Mouse (Mus musculus) C2C12 (cell line): ENCODE results near the gene Tprg. TPM values are rescaled to one million over a fixed set of nuclear protein-coding genes. Genes with fewer than 3 reads are reported as not detected.

Source experiments
- H3K27me3 ChIP-seq: one replicate; pipeline ENCODE4 v1.6.1; 2011; ENCODE audit not compliant: control insufficient read depth, insufficient read depth, insufficient read length
- H3K36me3 ChIP-seq: one replicate; pipeline ENCODE4 v1.6.1; 2011; ENCODE audit not compliant: control insufficient read depth, insufficient read depth
- H3K4me3 ChIP-seq: one replicate; pipeline ENCODE4 v1.5.1; 2011; ENCODE audit warnings: mild to moderate bottlenecking, control low read depth; ENCODE audit not compliant: poor library complexity, insufficient read depth, severe bottlenecking
- H3K79me2 ChIP-seq: one replicate; pipeline ENCODE4 v1.6.1; 2011; ENCODE audit not compliant: control insufficient read depth, insufficient read depth
- H3K79me3 ChIP-seq: one replicate; pipeline ENCODE4 v1.6.1; 2011; ENCODE audit warnings: low read depth, control low read depth
- H3ac ChIP-seq: one replicate; pipeline ENCODE3; 2011; ENCODE audit warnings: low read depth; ENCODE audit not compliant: control insufficient read depth, insufficient read length
- CEBPB ChIP-seq: IDR thresholded peaks from one replicate; pipeline ENCODE4 v1.6.1; 2011; ENCODE audit warnings: low read depth, mild to moderate bottlenecking, control low read depth, moderate library complexity
- CTCF ChIP-seq: IDR thresholded peaks from one replicate; pipeline ENCODE4 v1.5.1; 2011; ENCODE audit not compliant: control insufficient read depth, insufficient read depth, insufficient read length
- FOSL1 ChIP-seq: IDR thresholded peaks from one replicate; pipeline ENCODE4 v1.8.0; 2011; ENCODE audit warnings: mild to moderate bottlenecking, low read length; ENCODE audit not compliant: poor library complexity, insufficient read depth, severe bottlenecking
- MAX ChIP-seq: IDR thresholded peaks from one replicate; pipeline ENCODE4 v1.6.1; 2011; ENCODE audit warnings: mild to moderate bottlenecking, control low read depth
- MYOD1 ChIP-seq: IDR thresholded peaks from one replicate; pipeline ENCODE4 v1.6.1; 2011; ENCODE audit warnings: low read depth; ENCODE audit not compliant: control insufficient read depth, insufficient read length
- MYOG ChIP-seq: IDR thresholded peaks from one replicate; pipeline ENCODE4 v1.6.1; 2011; ENCODE audit not compliant: control insufficient read depth, insufficient read length; ENCODE audit errors: extremely low read depth
- USF1 ChIP-seq: IDR thresholded peaks from one replicate; pipeline ENCODE4 v1.6.1; 2011; ENCODE audit warnings: low read depth, mild to moderate bottlenecking, control low read depth, moderate library complexity
- polyA plus RNA-seq: library from polyadenylated mRNA; unstranded; fragments of >200 nt; fragmentation: generic; extraction: Trizol; gene quantifications from one replicate; pipeline ENCODE4 v1.2.1, GENCODE M21; 2012; ENCODE audit warnings: missing spikeins

Gene Tprg
- polyA plus RNA-seq, 1 experiment, result 0.04 TPM

GRCm38 (mm10) chr16:25376720-25377373 lies 90.2 kb downstream of the Tprg start:
- TF ChIP-seq CEBPB (no peak), CTCF (peak; percentile 50)
- no peak overlapping the region for H3K4me3 ChIP-seq
- no peaks in the 10 kb centered on the region for H3K27me3 ChIP-seq
- no peak overlapping the region for H3ac ChIP-seq
- H3K79me2 ChIP-seq, result no peaks in the 10 kb centered on the region
- no peaks in the 10 kb centered on the region for H3K36me3 ChIP-seq
- H3K79me3 ChIP-seq, result no peaks in the 10 kb centered on the region

DNA sequence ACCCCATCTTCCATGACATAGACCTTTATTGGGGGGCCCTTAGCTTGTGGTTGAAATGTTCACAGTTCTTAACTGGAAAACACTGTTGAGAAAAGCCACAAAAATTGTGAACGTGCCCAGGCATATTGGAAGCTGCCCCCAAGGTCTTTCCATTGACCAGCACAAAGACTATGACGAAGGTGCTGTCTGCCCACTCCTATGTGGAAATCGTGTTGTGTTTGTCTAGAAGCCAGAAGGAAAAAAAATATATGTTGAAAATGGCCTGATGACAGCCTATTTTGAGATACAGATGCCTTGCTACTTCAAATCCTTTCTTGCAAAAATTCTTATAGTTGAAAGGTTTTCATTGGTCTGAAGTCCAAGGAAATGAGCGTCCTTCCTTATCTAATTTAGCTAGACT lies 91.1 kb downstream of the Tprg start:
- Histone ChIP-seq H3ac (no peak overlapping the region), H3K79me3 (no peaks in the 10 kb centered on the region), H3K79me2 (no peaks in the 10 kb centered on the region), H3K4me3 (no peak overlapping the region), H3K27me3 (no peaks in the 10 kb centered on the region), H3K36me3 (no peaks in the 10 kb centered on the region)
- TF ChIP-seq MAX, result no peak
- TF ChIP-seq FOSL1, result no peak
- TF ChIP-seq USF1, result no peak
- no peak for TF ChIP-seq CEBPB
- no peak for TF ChIP-seq MYOG
- no peak for TF ChIP-seq CTCF
- no peak for TF ChIP-seq MYOD1

DNA sequence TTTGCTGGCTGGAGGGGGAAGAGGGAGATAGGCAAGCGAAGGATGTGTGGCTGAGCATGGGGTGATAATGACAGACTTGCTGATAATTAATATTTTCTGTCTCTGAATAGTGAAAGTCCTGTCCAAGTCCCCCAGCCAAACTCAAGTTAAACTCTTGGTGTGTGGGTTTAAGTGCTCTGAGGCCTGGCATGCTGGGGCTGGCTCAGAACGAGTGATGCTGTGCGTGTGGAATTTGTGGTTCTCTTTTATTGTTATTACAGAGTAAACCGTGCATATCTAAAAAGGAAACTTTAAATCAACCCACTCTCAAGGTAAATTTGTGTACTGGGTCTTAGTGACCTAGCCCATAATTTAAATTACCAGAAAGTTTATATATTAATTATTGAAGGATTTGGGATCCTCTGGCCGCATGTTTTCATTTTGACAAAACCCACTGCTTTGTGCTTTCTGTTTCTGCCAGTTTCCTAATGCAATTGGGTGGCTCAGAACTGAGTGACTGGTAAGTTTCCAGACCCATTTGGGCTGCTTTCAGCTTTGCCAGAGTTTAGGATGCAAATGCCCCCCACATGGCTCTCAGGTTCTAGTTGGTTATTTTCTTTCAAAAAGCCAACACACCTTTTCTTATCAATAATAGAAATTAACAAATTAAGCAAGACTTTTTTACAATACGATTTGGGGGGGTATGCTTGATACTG lies 99.0 kb downstream of the Tprg start:
- TF ChIP-seq FOSL1 (no peak), MAX (no peak), MYOD1 (no peak), USF1 (no peak), MYOG (no peak), CEBPB (no peak), CTCF (no peak)

GRCm38 (mm10) chr16:25394676-25395075 lies 108.1 kb downstream of the Tprg start:
- Histone ChIP-seq H3K79me3 (no peaks in the 10 kb centered on the region), H3K27me3 (no peaks in the 10 kb centered on the region), H3K79me2 (no peaks in the 10 kb centered on the region), H3K36me3 (no peaks in the 10 kb centered on the region), H3ac (no peak overlapping the region), H3K4me3 (no peak overlapping the region)
- TF ChIP-seq FOSL1 (no peak), MYOG (no peak), MAX (no peak), MYOD1 (no peak), USF1 (no peak), CTCF (no peak), CEBPB (no peak)

More for the DNA sequence above, 99.0 kb downstream of the Tprg start:
- H3K79me2 ChIP-seq, result no peaks in the 10 kb centered on the region
- no peaks in the 10 kb centered on the region for H3K27me3 ChIP-seq
- H3K79me3 ChIP-seq, result no peaks in the 10 kb centered on the region
- no peaks in the 10 kb centered on the region for H3K36me3 ChIP-seq
- no peak overlapping the region for H3K4me3 ChIP-seq
- H3ac ChIP-seq, result no peak overlapping the region

DNA sequence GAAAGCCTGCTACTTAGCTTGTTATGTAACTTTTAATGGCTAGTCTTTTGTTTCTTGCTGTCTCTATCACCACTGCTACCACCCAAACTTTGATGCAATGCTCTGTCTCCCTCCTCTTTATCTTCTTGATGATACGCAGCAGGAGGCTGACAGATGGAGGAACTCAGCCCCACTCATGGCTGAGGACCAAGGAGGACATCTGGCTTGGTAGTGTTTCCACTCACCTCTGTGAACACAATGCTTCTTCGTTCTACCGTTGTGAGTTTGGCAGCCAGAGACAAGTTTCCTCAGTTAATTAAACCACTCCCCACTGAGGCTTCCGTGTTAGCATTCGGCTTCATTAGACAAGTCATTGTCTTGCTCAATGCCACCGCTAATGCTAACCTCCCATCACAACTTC lies 117.5 kb downstream of the Tprg start:
- Histone ChIP-seq H3K4me3 (no peak overlapping the region), H3K36me3 (no peaks in the 10 kb centered on the region), H3ac (no peak overlapping the region), H3K79me2 (no peaks in the 10 kb centered on the region), H3K27me3 (no peaks in the 10 kb centered on the region), H3K79me3 (no peaks in the 10 kb centered on the region)
- TF ChIP-seq CTCF (no peak), FOSL1 (no peak), USF1 (no peak), CEBPB (no peak), MAX (no peak), MYOD1 (no peak), MYOG (no peak)
